Mouse (Mus musculus): Measurements from ENCODE around the gene Myo9b. TPM values are rescaled to one million over a fixed set of nuclear protein-coding genes. Genes with fewer than 3 reads are reported as not detected.

Gene Myo9b
- polyA plus RNA-seq, 1 experiment from 2014 or later, result 13.6 TPM

DNA sequence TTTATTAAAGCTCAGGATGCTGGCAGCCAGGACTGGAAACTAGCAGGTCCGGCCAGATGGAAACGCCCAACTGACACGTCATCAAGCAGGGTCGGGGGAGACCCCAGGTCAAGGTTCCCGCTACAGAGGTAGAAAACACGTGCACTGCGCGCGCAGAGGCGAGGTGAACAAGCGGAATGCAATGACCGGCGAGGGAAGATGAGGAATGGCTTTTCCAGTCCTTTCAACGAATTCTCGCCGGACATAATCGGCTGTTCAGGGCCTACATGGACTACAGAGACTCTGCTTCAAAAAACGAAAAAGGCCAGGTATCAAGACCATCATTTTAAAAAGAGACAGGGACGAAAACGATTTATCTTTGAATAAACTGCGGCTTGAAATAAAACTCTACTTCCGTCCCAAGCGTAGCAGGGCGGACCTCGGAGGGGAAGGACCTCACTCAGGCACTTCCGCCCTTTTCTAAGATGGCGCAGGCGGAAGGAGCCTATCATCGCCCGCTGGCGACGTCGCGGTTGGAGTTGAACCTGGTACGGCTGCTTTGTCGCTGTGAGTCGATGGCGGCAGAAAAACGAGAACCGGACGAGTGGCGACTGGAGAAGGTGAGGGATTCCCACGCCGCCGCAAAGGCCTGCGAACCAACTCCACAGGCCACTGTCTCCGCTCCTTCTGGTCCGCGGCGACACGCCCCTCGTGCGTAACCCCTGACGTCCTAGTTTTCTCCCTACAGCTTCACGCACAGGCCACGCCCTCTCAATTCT lies 94.4 kb downstream of the Myo9b start, which contains the start of gene Use1:
TSS of gene Use1 (plus strand) at position 78 of the 758 bp plus-strand sequence.
- peak; percentile 82 for ATAC-seq (replicated peaks; ENCODE audit: insufficient number of reproducible peaks, insufficient read depth, low FRiP score, low read depth)
- peak within 1 kb of the TSS; percentile 93 for H3K27ac ChIP-seq
- peak within 1 kb of the TSS; percentile 79 for H3K4me3 ChIP-seq
- H3K27me3 ChIP-seq, result no peaks in the 10 kb centered on the region
- peaks cover 33% of the 10 kb centered on the region for H3K4me1 ChIP-seq (replicated peaks)
- no peaks in the 10 kb centered on the region for H3K9me3 ChIP-seq (replicated peaks)
- WGBS, result under 1% methylated on average over 56 of the region's 56 CpGs
- peak within 1 kb of the TSS; percentile 70 for H3K9ac ChIP-seq
- H3K4me2 ChIP-seq, result peak within 1 kb of the TSS; percentile 87
- H3K36me3 ChIP-seq, result peaks cover 7% of the 10 kb centered on the region; the same call in 1 of the 2 replicates

DNA sequence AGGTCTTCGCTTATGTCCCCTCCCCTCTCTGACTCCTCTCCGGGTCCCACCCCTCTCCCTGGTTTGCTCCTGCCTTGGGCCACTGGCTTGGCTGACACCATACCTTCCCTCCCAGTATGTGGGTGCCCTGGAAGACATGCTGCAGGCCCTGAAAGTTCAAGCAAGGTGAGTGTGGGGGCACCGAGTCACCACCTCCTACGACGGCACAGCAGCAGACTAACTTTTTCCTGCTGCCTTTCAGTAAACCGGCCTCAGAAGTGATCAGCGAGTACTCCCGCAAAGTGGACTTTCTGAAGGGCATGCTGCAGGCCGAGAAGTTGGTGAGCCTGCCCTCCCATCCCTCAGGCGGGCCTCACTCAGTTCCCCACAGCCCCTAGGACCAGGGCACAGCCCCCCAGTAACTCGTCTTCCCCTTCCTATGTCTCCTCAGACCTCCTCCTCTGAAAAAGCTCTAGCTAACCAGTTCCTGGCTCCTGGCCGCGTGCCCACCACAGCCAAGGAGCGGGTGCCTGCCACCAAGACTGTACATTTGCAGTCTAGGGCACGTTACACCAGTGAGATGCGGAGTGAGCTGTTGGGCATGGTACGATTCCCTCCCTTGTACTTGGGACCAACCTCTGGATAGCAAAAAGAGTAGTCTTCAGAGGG lies 95.1 kb downstream of the Myo9b start:
- no peak for ATAC-seq (replicated peaks; ENCODE audit: insufficient number of reproducible peaks, insufficient read depth, low FRiP score, low read depth)
- WGBS, result 39% methylated on average over 17 of the region's 17 CpGs

DNA sequence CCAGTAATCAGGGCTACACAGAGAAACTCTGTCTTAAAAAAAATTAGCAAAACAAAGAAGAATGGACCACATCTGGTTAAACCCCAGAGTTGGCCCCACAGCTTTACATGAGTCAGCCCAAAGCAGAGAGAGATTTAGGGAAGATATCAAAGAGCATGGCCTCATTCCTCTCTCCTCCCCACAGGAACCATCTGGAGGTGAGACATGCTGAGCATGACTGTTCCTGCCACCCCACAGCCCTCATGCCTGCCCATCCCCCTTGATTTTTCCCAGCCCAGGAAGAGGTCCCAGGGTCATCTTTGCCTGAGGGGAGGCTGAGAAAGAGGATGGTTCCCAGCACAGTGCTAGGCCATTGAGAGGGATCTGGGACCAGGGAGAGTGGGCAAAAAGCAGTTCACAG lies 95.9 kb downstream of the Myo9b start:
- no peak overlapping the region; the same call in 1 of the 2 replicates for H3K9ac ChIP-seq
- no peaks in the 10 kb centered on the region for H3K9me3 ChIP-seq (replicated peaks)
- H3K27ac ChIP-seq, result peak overlapping the region; percentile 93
- peaks cover 33% of the 10 kb centered on the region for H3K4me1 ChIP-seq (replicated peaks)
- no peak for ATAC-seq (replicated peaks; ENCODE audit: insufficient number of reproducible peaks, insufficient read depth, low FRiP score, low read depth)
- H3K4me2 ChIP-seq, result peak overlapping the region; percentile 87; the same call in 1 of the 2 replicates
- peaks cover 7% of the 10 kb centered on the region; the same call in 1 of the 2 replicates for H3K36me3 ChIP-seq
- H3K27me3 ChIP-seq, result no peaks in the 10 kb centered on the region
- H3K4me3 ChIP-seq, result no peak overlapping the region

More for the DNA sequence above, 95.1 kb downstream of the Myo9b start:
- peaks cover 33% of the 10 kb centered on the region for H3K4me1 ChIP-seq (replicated peaks)
- H3K27me3 ChIP-seq, result no peaks in the 10 kb centered on the region
- H3K27ac ChIP-seq, result peak overlapping the region; percentile 93
- peak overlapping the region; percentile 70 for H3K9ac ChIP-seq
- no peaks in the 10 kb centered on the region for H3K9me3 ChIP-seq (replicated peaks)
- peak overlapping the region; percentile 87 for H3K4me2 ChIP-seq
- peak overlapping the region; percentile 79 for H3K4me3 ChIP-seq
- peaks cover 7% of the 10 kb centered on the region; the same call in 1 of the 2 replicates for H3K36me3 ChIP-seq

DNA sequence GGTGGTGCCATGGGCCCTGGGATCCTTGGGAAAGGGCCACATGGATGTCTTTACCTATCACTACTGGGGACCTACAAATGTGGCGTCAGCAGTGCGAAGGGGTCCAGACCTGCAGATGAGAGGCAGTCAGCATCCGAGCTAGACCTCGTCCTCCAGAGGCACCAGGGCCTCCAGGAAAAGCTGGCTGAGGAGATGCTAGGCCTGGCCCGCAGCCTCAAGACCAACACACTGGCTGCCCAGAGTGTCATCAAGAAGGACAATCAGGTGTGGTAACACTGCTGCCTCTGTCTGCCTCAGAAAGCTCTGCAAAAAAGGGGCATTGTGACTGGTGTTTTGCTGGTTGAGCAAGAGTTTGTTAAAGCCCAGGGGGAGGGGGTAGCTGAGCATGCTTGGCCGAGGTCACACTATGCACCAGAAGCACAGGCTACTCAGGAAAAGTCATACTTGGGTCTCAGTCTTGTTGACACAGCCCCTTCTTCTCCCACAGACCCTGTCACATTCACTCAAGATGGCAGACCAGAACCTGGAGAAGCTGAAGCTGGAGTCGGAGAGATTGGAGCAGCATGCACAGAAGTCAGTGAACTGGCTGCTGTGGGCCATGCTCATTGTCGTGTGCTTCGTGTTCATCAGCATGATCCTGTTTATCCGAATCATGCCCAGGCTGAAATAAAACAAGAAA lies 96.7 kb downstream of the Myo9b start:
- no peaks in the 10 kb centered on the region for H3K27me3 ChIP-seq
- ATAC-seq (replicated peaks; ENCODE audit: insufficient number of reproducible peaks, insufficient read depth, low FRiP score, low read depth), result no peak
- H3K27ac ChIP-seq, result peak overlapping the region; percentile 90
- peaks cover 33% of the 10 kb centered on the region for H3K4me1 ChIP-seq (replicated peaks)
- H3K36me3 ChIP-seq, result peaks cover 14% of the 10 kb centered on the region
- no peak overlapping the region for H3K9ac ChIP-seq
- no peaks in the 10 kb centered on the region for H3K9me3 ChIP-seq (replicated peaks)
- 92% methylated on average over 10 of the region's 10 CpGs for WGBS
- no peak overlapping the region for H3K4me2 ChIP-seq
- H3K4me3 ChIP-seq, result no peak overlapping the region

DNA sequence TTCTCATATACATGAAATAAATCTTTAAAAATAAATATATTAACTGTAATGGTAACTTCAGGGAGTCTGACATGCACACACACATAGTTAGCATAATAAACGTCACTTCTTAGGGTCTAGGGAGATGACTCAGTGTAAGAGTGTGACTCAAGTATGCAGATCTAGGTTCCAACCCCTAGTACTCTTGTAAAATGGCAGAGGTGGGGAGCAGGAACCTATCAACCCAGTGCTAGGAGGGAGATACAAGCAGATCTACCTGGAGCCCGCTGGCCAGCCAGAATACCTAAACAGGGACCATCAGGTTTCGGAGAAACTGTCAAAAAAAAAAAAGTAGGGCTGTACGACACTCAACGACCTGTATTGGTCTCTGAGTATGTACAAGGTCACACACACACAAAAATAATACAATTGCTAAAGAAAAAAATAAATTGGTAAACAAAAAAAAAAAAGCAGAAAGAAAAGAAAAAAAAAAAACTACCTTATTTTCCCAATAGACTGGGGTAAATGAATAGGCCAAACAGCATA lies 98.3 kb downstream of the Myo9b start:
- Histone ChIP-seq H3K27ac (peak overlapping the region; percentile 90), H3K4me2 (peak overlapping the region; percentile 66), H3K4me3 (peak overlapping the region; percentile 84), H3K4me1 (replicated peaks) (peaks cover 43% of the 10 kb centered on the region), H3K9ac (peak overlapping the region; percentile 67), H3K36me3 (peaks cover 27% of the 10 kb centered on the region), H3K27me3 (no peaks in the 10 kb centered on the region), H3K9me3 (replicated peaks) (no peaks in the 10 kb centered on the region)
- WGBS, result 17% methylated on average over 5 of the region's 5 CpGs
- no peak for ATAC-seq (replicated peaks; ENCODE audit: insufficient number of reproducible peaks, insufficient read depth, low FRiP score, low read depth)

DNA sequence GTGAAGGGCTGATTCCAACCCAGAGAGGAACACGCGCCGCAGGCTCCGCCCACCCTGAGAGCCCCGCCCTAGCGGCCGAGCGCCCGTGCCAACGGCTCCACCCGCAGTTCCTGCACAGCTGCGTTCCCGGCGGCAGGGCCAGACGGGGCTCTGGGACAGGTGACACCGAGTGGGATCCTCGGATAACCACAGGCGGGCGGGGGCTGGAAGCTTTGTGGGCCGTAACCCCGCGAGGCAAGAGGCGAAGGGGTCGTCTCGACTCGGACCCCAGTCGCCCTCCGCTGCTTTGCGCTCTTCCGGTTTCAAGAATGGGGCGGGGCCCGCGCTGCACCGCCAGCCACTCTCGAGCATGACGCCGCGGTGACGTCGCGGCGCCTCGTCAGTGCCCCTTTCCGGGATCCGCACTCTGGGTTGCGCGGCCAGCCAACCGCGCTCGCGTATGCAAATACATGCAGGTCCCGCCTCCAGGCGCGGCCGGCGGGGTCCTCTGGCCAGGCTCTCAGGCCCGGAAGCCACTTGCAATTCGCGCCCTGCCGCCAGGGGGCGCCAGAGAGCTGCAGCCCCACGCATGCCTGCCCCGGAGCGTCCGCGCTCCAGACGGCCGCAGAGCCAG lies 98.8 kb downstream of the Myo9b start, which contains the start of gene Ocel1:
TSS of gene Ocel1 (plus strand) at position 63 of the 613 bp plus-strand sequence.
- ATAC-seq (replicated peaks; ENCODE audit: insufficient number of reproducible peaks, insufficient read depth, low FRiP score, low read depth), result peak; percentile 83
- H3K4me3 ChIP-seq, result peak within 1 kb of the TSS; percentile 84
- WGBS, result 2% methylated on average over 68 of the region's 68 CpGs
- H3K4me1 ChIP-seq (replicated peaks), result peaks cover 47% of the 10 kb centered on the region
- H3K9me3 ChIP-seq (replicated peaks), result no peaks in the 10 kb centered on the region
- H3K27me3 ChIP-seq, result no peaks in the 10 kb centered on the region
- H3K36me3 ChIP-seq, result peaks cover 27% of the 10 kb centered on the region
- peak within 1 kb of the TSS; percentile 66 for H3K4me2 ChIP-seq
- peak within 1 kb of the TSS; percentile 67 for H3K9ac ChIP-seq
- H3K27ac ChIP-seq, result peak within 1 kb of the TSS; percentile 90

DNA sequence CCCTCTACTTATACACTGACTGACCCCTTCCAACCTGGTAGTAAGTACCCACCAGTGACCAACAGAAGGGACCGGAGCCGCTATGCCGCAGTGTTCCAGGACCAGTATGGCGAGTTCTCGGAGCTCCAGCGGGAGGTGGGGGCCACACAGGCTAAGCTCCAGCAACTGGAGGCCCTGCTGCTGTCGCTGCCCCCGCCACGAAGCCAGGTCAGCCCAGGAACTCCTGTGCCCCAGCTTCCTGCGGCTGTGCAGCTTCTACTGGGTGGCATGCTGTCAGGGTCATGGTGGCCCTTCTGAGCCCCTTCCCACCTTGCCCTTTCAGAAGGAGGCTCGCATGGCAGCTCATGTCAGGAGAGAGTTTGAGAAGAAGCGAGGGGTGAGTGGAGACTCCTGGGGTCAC lies 99.9 kb downstream of the Myo9b start:
- peak overlapping the region; percentile 26 for H3K27ac ChIP-seq
- H3K4me1 ChIP-seq (replicated peaks), result peaks cover 55% of the 10 kb centered on the region
- H3K4me2 ChIP-seq, result no peak overlapping the region
- H3K9ac ChIP-seq, result no peak overlapping the region
- no peak overlapping the region for H3K4me3 ChIP-seq
- no peaks in the 10 kb centered on the region for H3K27me3 ChIP-seq
- no peak for ATAC-seq (replicated peaks; ENCODE audit: insufficient number of reproducible peaks, insufficient read depth, low FRiP score, low read depth)
- WGBS, result 84% methylated on average over 12 of the region's 12 CpGs
- H3K9me3 ChIP-seq (replicated peaks), result no peaks in the 10 kb centered on the region
- H3K36me3 ChIP-seq, result peaks cover 32% of the 10 kb centered on the region

DNA sequence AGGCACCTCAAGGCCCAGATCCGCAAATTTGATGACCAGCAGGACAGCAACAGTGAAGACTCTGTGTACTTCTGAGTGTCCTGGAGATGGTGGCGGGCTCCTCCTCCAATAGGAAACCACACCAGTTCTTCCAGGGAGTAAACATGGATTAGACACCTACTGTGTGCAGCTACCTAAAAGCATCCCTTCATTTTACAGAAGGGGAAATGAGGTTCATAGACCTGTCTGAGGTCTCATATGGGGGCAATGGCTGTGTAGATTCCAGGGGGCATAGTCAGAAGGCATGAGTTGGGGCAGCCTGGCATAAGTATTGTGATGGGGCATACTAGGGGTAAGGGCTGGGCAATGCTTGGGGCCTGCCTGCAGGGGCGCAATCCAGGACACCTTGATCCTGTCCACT lies 100.5 kb downstream of the Myo9b start:
- peaks cover 38% of the 10 kb centered on the region for H3K36me3 ChIP-seq
- H3K4me2 ChIP-seq, result no peak overlapping the region
- H3K9ac ChIP-seq, result no peak overlapping the region
- no peak overlapping the region for H3K27ac ChIP-seq
- 82% methylated on average over 3 of the region's 3 CpGs for WGBS
- ATAC-seq (replicated peaks; ENCODE audit: insufficient number of reproducible peaks, insufficient read depth, low FRiP score, low read depth), result no peak
- H3K27me3 ChIP-seq, result no peaks in the 10 kb centered on the region
- no peaks in the 10 kb centered on the region for H3K9me3 ChIP-seq (replicated peaks)
- H3K4me3 ChIP-seq, result no peak overlapping the region
- peaks cover 50% of the 10 kb centered on the region for H3K4me1 ChIP-seq (replicated peaks)

DNA sequence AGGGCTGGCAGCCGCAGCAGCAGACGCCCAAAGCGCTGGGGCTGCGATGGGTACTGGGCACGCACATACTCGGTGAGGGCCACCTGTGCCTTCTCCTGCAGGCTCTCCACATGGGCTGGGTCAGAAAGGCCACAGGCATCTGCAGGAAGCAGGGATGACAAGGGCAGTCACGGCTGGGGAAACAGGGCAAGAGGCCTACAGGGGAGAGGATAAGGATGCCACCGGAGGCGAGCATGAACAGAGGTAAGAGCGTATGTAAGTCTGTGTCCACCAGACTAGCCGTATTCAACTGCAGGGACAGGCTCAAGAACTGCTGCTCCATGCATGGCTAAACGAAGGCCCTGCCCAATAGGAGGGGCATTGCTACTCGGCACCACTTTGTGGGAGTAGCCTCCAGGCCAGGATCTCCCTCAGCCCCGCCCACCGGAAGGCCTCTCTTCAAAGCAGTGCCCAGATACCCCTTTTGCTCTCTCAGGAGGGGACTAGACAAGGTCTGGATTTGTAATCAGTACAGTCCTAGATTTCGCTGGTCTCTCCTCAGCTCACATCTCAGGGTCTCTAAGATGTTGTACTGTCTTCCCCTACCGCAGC lies 102.2 kb downstream of the Myo9b start:
- WGBS, result 72% methylated on average over 17 of the region's 17 CpGs
- no peak overlapping the region for H3K27ac ChIP-seq
- H3K4me1 ChIP-seq (replicated peaks), result peaks cover 54% of the 10 kb centered on the region
- H3K4me3 ChIP-seq, result no peak overlapping the region
- H3K9me3 ChIP-seq (replicated peaks), result no peaks in the 10 kb centered on the region
- peaks cover 36% of the 10 kb centered on the region for H3K36me3 ChIP-seq
- no peak overlapping the region for H3K4me2 ChIP-seq
- H3K27me3 ChIP-seq, result no peaks in the 10 kb centered on the region
- ATAC-seq (replicated peaks; ENCODE audit: insufficient number of reproducible peaks, insufficient read depth, low FRiP score, low read depth), result no peak
- H3K9ac ChIP-seq, result no peak overlapping the region

DNA sequence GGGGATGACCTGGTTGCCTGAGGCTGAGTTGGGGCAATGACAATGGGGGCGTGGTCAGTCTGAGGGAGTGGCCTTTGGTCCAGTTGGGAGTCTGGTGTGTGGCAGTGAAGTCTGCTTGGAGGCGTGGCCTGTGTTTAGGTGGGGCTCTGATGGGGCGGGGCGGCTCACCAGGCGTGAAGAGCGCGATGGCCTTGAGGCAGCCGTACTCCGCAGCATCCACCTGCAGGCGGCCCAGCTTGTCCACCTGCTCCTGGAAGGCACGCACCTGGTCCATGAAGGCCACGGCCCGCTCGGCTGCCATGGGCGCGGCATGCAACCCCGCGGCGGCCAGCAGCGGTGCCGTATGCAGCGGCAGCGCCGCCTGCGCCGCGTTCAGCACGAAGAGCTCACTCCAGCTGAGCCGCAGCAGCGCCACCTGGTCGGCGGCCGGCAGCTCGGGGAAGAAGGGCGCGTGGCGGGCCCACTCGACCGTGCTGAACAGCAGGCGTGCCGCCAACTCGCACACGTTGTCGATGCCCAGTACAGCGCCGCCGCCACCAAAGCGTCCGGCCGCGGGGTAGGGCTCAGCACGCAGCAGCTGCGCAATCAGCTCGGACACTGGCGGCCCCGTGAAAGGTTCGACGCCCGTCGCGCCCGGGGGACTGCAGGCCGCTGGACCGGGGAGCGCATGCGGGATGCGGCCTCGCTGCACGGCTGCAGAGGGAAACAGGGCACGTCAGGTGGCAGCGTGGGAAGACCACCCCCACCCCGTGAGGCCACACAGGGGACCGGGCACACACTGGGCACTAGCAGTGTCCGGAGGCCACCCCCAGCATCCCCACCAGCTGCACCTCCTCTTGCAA lies 103.3 kb downstream of the Myo9b start:
- Histone ChIP-seq H3K27me3 (no peaks in the 10 kb centered on the region), H3K9me3 (replicated peaks) (no peaks in the 10 kb centered on the region), H3K4me2 (peak overlapping the region; percentile 59), H3K9ac (no peak overlapping the region), H3K4me1 (replicated peaks) (peaks cover 53% of the 10 kb centered on the region), H3K36me3 (peaks cover 36% of the 10 kb centered on the region), H3K4me3 (peak overlapping the region; percentile 25), H3K27ac (peak overlapping the region; percentile 56)
- ATAC-seq (replicated peaks; ENCODE audit: insufficient number of reproducible peaks, insufficient read depth, low FRiP score, low read depth), result peak; percentile 2; the same call in 1 of the 2 replicates
- 13% methylated on average over 70 of the region's 74 CpGs for WGBS

All from heart, embryonic 15.5 days (tissue).